Mouse (Mus musculus): ENCODE measurements around the gene Sf3a2.

Gene Sf3a2

DNA sequence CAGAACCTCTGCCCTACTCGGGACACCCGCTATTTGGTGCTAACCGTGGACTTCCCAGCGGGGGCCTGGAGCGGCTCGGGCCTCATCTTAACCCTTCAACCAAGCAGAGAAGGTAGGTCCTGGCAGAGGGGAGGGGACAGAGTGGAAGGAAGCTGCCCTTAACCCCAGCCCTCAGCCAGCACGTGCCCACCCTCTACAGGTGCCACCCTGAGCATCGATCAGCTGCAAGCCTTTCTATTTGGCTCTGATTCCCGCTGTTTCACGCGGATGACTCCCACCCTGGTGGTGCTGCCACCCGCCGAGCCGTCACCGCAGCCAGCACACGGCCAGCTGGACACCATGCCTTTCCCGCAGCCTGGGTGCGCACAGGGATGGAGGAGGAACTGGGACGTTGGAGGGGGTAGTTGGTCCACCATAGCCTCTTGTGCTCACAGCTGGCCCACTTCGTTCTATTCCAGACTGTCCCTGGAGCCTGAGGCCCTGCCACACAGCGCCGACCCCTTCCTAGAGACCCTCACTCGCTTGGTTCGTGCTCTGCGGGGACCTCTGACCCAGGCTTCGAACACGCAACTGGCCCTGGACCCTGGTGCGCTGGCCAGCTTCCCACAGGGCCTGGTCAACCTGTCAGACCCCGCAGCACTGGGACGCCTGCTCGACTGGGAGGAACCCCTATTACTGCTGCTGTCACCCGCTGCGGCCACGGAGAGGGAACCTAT lies 8.5 kb downstream of the Sf3a2 start:
- CTCF ChIA-PET: interaction anchor here (0.8 to 8.6 kb wide), 61 partner anchors 8 to 696 kb away, joined by 3 to 142 read pairs (median 5); partner anchors contain the start of genes Lmnb2 (in 1 of the 4), Slc39a3 (in 1 of the 4) and Timm13 (in 1 of the 4)
- POLR2A ChIA-PET: interaction anchor here in 3 of 4 experiments (0.6 to 9.2 kb wide), 80 partner anchors 8 to 638 kb away, joined by 3 to 99 read pairs (median 4); partner anchors contain the start of genes Sf3a2 (in 3 of the 3), Timm13 (in 3 of the 3), Ap3d1 (in 2 of the 3) and Csnk1g2 (in 2 of the 3)

DNA sequence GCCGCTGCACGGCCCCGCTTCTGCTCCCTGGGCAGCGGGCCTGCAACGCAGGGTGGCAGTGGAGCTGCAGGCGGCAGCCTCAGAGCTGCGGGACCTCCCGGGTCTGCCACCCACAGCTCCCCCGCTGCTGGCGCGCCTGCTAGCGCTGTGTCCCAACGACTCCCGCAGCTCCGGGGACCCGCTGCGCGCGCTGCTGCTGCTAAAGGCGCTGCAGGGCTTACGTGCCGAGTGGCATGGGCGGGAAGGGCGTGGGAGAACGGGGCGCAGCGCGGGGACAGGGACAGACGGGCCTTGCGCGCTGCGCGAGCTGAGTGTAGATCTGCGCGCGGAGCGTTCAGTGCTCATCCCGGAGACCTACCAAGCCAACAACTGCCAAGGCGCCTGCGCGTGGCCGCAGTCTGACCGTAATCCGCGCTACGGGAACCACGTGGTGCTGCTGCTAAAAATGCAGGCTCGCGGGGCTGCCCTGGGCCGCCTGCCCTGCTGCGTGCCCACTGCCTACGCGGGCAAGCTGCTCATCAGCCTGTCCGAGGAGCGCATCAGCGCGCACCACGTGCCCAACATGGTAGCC lies 9.1 kb downstream of the Sf3a2 start:
- POLR2A ChIA-PET: interaction anchor here (0.6 to 9.2 kb wide), 57 partner anchors 9 to 639 kb away, joined by 3 to 99 read pairs (median 4); partner anchors contain the start of genes Sf3a2 (in 3 of the 4), Plekhj1 (in 2 of the 4), Ap3d1 (in 1 of the 4) and Csnk1g2 (in 1 of the 4)
- CTCF ChIA-PET: interaction anchor here in 3 of 4 experiments (0.6 to 8.6 kb wide), 35 partner anchors 11 to 696 kb away, joined by 3 to 142 read pairs (median 5); partner anchors contain the start of genes Lmnb2 (in 1 of the 3) and Timm13 (in 1 of the 3)

DNA sequence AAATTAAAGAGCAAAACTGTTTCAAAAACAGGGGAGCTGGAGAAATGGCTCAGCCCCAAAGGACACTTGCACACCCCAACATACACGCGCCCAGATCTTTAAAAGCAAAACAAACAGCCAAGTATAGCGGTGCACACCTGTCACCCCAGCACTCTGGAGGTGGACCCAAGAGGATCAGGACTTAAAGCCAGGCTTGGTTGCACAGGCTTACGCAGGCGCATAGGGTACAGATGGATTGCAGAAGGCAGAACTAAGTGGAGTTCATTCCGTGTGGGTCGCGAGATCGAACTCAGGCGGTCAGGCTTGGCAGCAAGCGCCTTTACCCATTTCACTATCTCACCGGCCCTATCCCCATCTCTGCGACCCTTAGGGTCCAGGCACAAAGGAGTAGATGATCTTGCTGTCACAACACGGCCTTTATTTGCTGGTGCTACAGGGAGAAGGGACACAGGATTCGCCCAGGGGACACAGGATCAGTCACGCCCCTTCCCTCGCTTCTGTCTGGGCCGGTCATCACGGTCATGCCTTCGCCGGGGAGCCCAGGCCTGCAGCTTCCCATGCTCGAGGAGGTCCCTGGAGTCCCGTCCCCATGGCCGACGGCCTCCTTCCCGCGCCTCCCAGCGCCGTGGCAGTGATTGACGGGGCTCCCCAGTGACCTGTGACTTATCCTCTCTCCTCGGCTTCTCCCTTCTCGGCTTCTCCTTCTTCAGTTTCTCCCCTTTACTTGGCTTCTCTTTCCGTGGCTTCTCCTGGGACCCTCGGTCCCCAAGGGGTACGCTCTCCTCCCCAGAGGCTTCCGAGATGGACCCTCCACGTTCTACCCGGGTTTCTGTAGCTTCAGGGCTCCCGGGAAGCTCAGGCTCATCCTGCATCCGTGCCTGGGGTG lies 10.3 kb downstream of the Sf3a2 start:
- POLR2A ChIA-PET: interaction anchor here (0.6 to 9.2 kb wide), 42 partner anchors 8 to 516 kb away, joined by 3 to 99 read pairs (median 6); partner anchors contain the start of genes Plekhj1 (in 2 of the 4), Ap3d1 (in 1 of the 4), Csnk1g2 (in 1 of the 4) and Gadd45b (in 1 of the 4)
- CTCF ChIA-PET: interaction anchor here in 3 of 4 experiments (0.6 to 8.6 kb wide), 13 partner anchors 30 to 230 kb away, joined by 3 to 142 read pairs (median 3); partner anchors contain the start of gene Abhd17a (in 1 of the 3)

GRCm38 (mm10) chr10:80808985-80809632 lies 11.1 kb downstream of the Sf3a2 start:
- ChIA-PET CTCF (interaction anchor here in 3 of 4 experiments (0.6 to 8.6 kb wide), 13 partner anchors 9 to 1794 kb away, joined by 3 to 142 read pairs (median 4); partner anchors contain the start of genes Abhd17a (in 1 of the 3) and Tmprss9 (in 1 of the 3)), POLR2A (interaction anchor here (0.6 to 9.2 kb wide), 47 partner anchors 8 to 562 kb away, joined by 3 to 99 read pairs (median 5); partner anchors contain the start of genes Plekhj1 (in 2 of the 4), Ap3d1 (in 1 of the 4), Gadd45b (in 1 of the 4) and Mknk2 (in 1 of the 4))

- CTCF ChIA-PET: interaction anchor here (0.6 to 8.6 kb wide), 14 partner anchors 11 to 1793 kb away, joined by 3 to 142 read pairs (median 4); partner anchors contain the start of gene Gng7 (in 1 of the 4)
- POLR2A ChIA-PET: interaction anchor here (0.5 to 9.2 kb wide), 43 partner anchors 9 to 761 kb away, joined by 3 to 99 read pairs (median 5); partner anchors contain the start of genes Ap3d1 (in 1 of the 4), Csnk1g2 (in 1 of the 4), Gadd45b (in 1 of the 4) and Mknk2 (in 1 of the 4)
Measured at GRCm38 (mm10) chr10:80810084-80810483, 12.1 kb downstream of the Sf3a2 start.

- CTCF ChIA-PET: interaction anchor here in 2 of 4 experiments (1.3 to 1.5 kb wide), 2 partner anchors 68 to 69 kb away, joined by 3 to 8 read pairs; no protein-coding TSS in a partner anchor
- POLR2A ChIA-PET: interaction anchor here in 2 of 4 experiments (1.2 to 9.2 kb wide), 3 partner anchors 17 to 30 kb away, joined by 3 to 99 read pairs (median 4); no protein-coding TSS in a partner anchor
Measured at GRCm38 (mm10) chr10:80812391-80813041, 14.5 kb downstream of the Sf3a2 start.

GRCm38 (mm10) chr10:80813366-80813765 lies 15.4 kb downstream of the Sf3a2 start, which contains the start of gene Jsrp1:
Gene Jsrp1, minus strand, starts transcription at chr10:80813498.
- POLR2A ChIA-PET: interaction anchor here in 2 of 4 experiments (0.7 to 9.2 kb wide), 5 partner anchors 15 to 31 kb away, joined by 3 to 99 read pairs (median 3); partner anchors contain the start of genes Plekhj1 (in 1 of the 2) and Sf3a2 (in 1 of the 2)
- CTCF ChIA-PET: interaction anchor here in 2 of 4 experiments (1.3 to 1.7 kb wide), 3 partner anchors 8 to 68 kb away, joined by 3 to 8 read pairs (median 8); no protein-coding TSS in a partner anchor

- ChIA-PET CTCF (interaction anchor here in 2 of 4 experiments (0.8 to 1.7 kb wide), 6 partner anchors 9 to 67 kb away, joined by 3 to 8 read pairs (median 4); no protein-coding TSS in a partner anchor), POLR2A (interaction anchor here in 3 of 4 experiments (0.6 to 1.6 kb wide), 8 partner anchors 9 to 347 kb away, joined by 3 to 5 read pairs (median 3); partner anchors contain the start of genes Amh (in 1 of the 3), Gadd45b (in 1 of the 3), Plekhj1 (in 1 of the 3) and Sf3a2 (in 1 of the 3))
Measured at GRCm38 (mm10) chr10:80814800-80815199, 16.8 kb downstream of the Sf3a2 start.

DNA sequence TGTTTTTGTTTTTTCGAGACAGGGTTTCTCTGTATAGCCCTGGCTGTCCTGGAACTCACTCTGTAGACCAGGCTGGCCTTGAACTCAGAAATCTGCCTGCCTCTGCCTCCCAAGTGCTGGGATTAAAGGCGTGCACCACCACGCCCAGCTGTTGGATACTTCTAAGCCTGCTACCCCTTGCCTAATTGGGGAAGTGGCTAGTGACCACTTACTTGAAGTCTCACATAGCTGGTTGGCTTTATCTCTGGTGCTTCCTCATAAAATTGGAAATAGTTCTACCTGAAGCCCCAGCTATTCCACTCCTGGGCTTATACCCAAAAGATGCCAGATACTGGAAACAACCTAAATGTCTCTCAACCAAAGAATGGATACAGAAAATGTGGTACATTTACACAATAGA lies 18.3 kb downstream of the Sf3a2 start:
- CTCF ChIA-PET: interaction anchor here in 3 of 4 experiments (0.9 to 3.1 kb wide), 4 partner anchors 42 to 69 kb away, joined by 3 to 17 read pairs (median 4); no protein-coding TSS in a partner anchor
- POLR2A ChIA-PET: interaction anchor here in 3 of 4 experiments (0.6 to 4.3 kb wide), 9 partner anchors 9 to 299 kb away, joined by 3 to 24 read pairs (median 4); partner anchors contain the start of gene Amh (in 1 of the 3)

DNA sequence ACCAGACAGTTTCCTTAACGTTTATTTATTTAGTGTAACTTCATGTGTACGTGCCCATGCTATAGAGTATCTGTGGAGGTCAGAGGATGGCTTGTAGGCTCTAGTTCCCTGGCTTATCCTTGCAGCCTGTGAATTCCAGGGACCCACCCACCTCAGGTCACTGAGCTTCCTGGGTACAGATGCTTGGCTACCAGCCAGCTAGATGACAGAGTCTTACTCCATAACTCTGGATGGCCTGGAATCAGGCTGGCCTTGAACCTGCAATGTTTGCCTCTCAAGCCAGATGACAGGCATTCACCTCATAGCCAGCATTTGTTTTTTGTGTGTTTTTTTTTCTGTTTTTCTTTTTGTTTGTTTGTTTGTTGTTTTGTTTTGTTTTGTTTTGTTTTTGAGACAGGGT lies 19.2 kb downstream of the Sf3a2 start:
- ChIA-PET POLR2A (interaction anchor here in 2 of 4 experiments (0.6 to 4.3 kb wide), 10 partner anchors 8 to 300 kb away, joined by 3 to 24 read pairs (median 4); partner anchors contain the start of genes Amh (in 1 of the 2) and Lingo3 (in 1 of the 2)), CTCF (interaction anchor here in 3 of 4 experiments (0.6 to 3.2 kb wide), 9 partner anchors 11 to 70 kb away, joined by 3 to 19 read pairs (median 4); no protein-coding TSS in a partner anchor)

- ChIA-PET POLR2A (interaction anchor here in 3 of 4 experiments (0.6 to 4.3 kb wide), 17 partner anchors 9 to 561 kb away, joined by 3 to 24 read pairs (median 4); partner anchors contain the start of genes Amh (in 1 of the 3) and Tmprss9 (in 1 of the 3)), CTCF (interaction anchor here (0.6 to 3.2 kb wide), 20 partner anchors 9 to 177 kb away, joined by 3 to 19 read pairs (median 5); no protein-coding TSS in a partner anchor)
Measured at GRCm38 (mm10) chr10:80817955-80818354, 20.0 kb downstream of the Sf3a2 start.

DNA sequence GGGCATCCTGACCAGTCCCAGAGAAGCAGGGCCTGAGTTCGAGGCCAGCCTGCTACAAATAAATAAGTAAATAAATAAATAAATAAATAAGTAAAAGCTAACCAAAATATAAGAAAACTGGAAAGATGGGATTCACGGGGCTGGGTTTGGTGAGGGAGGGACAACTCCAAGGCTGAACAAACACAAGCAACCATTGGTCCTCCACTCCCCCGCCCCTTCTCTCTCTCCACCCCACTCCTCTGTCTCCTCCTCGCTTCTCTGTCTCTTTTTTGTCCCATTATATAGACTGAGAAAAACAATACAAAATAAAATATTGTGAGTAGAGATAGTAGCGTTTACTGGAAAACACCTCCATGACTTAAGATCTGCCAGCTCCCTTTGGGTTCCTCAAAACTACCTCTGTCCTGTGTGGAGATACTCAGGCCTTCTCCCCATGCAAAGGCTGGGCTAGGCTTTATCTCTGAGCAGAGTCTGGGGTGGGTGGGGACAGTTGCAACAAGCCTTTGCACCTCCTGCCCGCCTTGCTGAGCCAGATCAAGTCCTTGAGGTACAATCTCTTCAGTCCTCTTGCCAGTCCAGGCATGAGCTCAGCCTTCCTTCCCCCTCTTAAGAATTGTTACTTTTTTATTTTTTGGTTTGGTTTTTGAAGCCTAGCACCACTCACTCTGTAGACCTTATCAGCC lies 20.7 kb downstream of the Sf3a2 start:
- ChIA-PET CTCF (interaction anchor here (0.6 to 3.2 kb wide), 22 partner anchors 9 to 177 kb away, joined by 3 to 19 read pairs (median 5); partner anchors contain the start of gene Amh (in 1 of the 4)), POLR2A (interaction anchor here in 3 of 4 experiments (0.6 to 4.3 kb wide), 18 partner anchors 9 to 142 kb away, joined by 3 to 24 read pairs (median 4); partner anchors contain the start of genes Amh (in 1 of the 3) and Tmprss9 (in 1 of the 3))

- CTCF ChIA-PET: interaction anchor here (0.5 to 3.2 kb wide), 12 partner anchors 12 to 1150 kb away, joined by 3 to 19 read pairs (median 4); partner anchors contain the start of gene Amh (in 1 of the 4)
- POLR2A ChIA-PET: interaction anchor here in 3 of 4 experiments (1.0 to 4.3 kb wide), 9 partner anchors 10 to 143 kb away, joined by 3 to 24 read pairs (median 4); partner anchors contain the start of genes Amh (in 1 of the 3) and Gadd45b (in 1 of the 3)
Measured at GRCm38 (mm10) chr10:80819406-80819805, 21.4 kb downstream of the Sf3a2 start.

DNA sequence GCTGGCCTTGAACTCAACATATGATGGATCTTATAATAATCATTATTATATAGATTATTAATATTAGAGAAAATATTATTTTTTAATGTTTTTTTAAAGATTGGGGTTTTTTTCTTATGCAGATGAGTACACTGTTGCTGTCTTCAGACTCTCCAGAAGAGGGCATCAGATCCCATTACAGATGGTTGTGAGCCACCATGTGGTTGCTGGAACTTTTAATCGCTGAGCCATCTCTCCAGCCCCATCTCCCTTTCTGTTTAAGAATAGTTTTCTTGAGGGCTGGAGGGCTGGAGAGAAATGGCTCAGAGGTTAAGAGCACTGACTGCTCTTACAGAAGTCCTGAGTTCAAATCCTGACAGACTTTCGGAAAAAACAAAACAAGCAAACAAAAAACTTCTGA lies 24.0 kb downstream of the Sf3a2 start:
- ChIA-PET POLR2A (interaction anchor here in 3 of 4 experiments (0.6 to 1.9 kb wide), 6 partner anchors 9 to 146 kb away, joined by 3 to 7 read pairs (median 3); no protein-coding TSS in a partner anchor), CTCF (interaction anchor here in 2 of 4 experiments (0.5 to 2.5 kb wide), 5 partner anchors 9 to 298 kb away, joined by 3 to 10 read pairs (median 3); no protein-coding TSS in a partner anchor)
